Mouse (Mus musculus) neutrophil, adult 83 days (primary cell): Measurements from ENCODE around the gene Krt10. TPM values are rescaled to one million over a fixed set of nuclear protein-coding genes. Genes with fewer than 3 reads are reported as not detected.

Source experiments
- total RNA-seq, 2 experiments: library from RNA; stranded (reverse); gene quantifications; one replicate each; pipeline ENCODE4 v1.2.4; 2023

Gene Krt10
- total RNA-seq: not detected

GRCm38 (mm10) chr11:99389264-99389663 lies at the start of gene Krt10:
TSS of gene Krt10 (minus strand) at chr11:99389364.

GRCm38 (mm10) chr11:99437972-99438371 lies 48.8 kb upstream of the Krt10 start, which contains the start of gene Krt20:
TSS of gene Krt20 (minus strand) at chr11:99438150.

GRCm38 (mm10) chr11:99422159-99422558 lies 33.0 kb upstream of the Krt10 start, which contains the start of gene Krt12:
TSS of gene Krt12 (minus strand) at chr11:99422259.

GRCm38 (mm10) chr11:99374803-99375202 lies 14.4 kb downstream of the Krt10 start, which contains the start of gene Krt28:
TSS of gene Krt28 (minus strand) at chr11:99374903.

GRCm38 (mm10) chr11:99351004-99351403 lies 38.2 kb downstream of the Krt10 start, which contains the start of gene Krt27:
TSS of gene Krt27 (minus strand) at chr11:99351104.

GRCm38 (mm10) chr11:99337866-99338265 lies 51.3 kb downstream of the Krt10 start, which contains the start of gene Krt26:
TSS of gene Krt26 (minus strand) at chr11:99337966.

Other genes with a start within 250 kb of the Krt10 start
- gene Ccr7, start 234.3 kb downstream of the Krt10 start, total RNA-seq: under 1 TPM; 0.57 to 0.79 TPM
- 10 to 100 TPM; 51.2 to 64.4 TPM for gene Smarce1, start 158.3 kb downstream of the Krt10 start, total RNA-seq
- gene Krt222, start 145.3 kb downstream of the Krt10 start, total RNA-seq: not detected
- gene Krt24, start 104.1 kb downstream of the Krt10 start, total RNA-seq: not detected
- not detected for gene Krt25, start 66.4 kb downstream of the Krt10 start, total RNA-seq
- gene Krt26, start 51.4 kb downstream of the Krt10 start, total RNA-seq: not detected
- not detected for gene Krt27, start 38.3 kb downstream of the Krt10 start, total RNA-seq
- gene Krt28, start 14.5 kb downstream of the Krt10 start, total RNA-seq: not detected
- not detected for gene Krt12, start 32.9 kb upstream of the Krt10 start, total RNA-seq
- gene Krt20, start 48.8 kb upstream of the Krt10 start, total RNA-seq: not detected
- gene Krt23, start 103.8 kb upstream of the Krt10 start, total RNA-seq: not detected
- not detected for gene Krt39, start 132.0 kb upstream of the Krt10 start, total RNA-seq
- gene Krt40, start 153.8 kb upstream of the Krt10 start, total RNA-seq: not detected
- gene Krtap3-3, start 161.5 kb upstream of the Krt10 start, total RNA-seq: not detected
- gene Krtap3-2, start 167.5 kb upstream of the Krt10 start, total RNA-seq: not detected
- gene Gm11939, start 170.1 kb upstream of the Krt10 start, total RNA-seq: not detected
- gene Krtap3-1, start 177.3 kb upstream of the Krt10 start, total RNA-seq: not detected
- not detected for gene Krtap1-5, start 191.7 kb upstream of the Krt10 start, total RNA-seq
- gene Krtap1-4, start 194.3 kb upstream of the Krt10 start, total RNA-seq: not detected
- not detected for gene Krtap1-3, start 202.0 kb upstream of the Krt10 start, total RNA-seq
- not detected for gene Krtap9-3, start 208.7 kb upstream of the Krt10 start, total RNA-seq
- not detected for gene Gm11938, start 213.9 kb upstream of the Krt10 start, total RNA-seq
- not detected for gene Gm11937, start 220.8 kb upstream of the Krt10 start, total RNA-seq
- gene Krtap2-4, start 225.5 kb upstream of the Krt10 start, total RNA-seq: not detected
- not detected for gene Gm11562, start 231.1 kb upstream of the Krt10 start, total RNA-seq
- gene Krtap4-1, start 238.9 kb upstream of the Krt10 start, total RNA-seq: not detected
- gene Krtap4-2, start 245.7 kb upstream of the Krt10 start, total RNA-seq: not detected